Mouse (Mus musculus): ENCODE data around the gene Tnni1.

DNA sequence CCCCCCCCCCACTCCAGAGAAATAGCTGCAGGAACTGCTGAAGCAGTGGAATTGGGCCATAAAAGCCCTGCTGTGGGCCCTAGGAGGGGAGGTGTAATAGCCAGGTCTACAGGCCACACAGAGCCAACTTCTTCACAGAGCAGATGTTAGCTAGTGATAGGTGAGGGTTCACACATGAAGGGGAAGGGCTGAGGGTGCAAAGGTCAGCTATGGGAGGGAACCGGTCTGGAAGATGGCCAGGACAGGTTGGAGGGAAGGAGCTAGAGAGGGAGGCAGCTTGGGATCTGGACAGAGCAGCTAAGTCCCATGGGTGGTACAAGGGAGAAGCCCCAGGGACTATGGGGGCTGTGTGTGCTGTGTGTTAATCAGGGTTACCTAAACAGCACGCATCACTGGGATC is 30.9 kb downstream of the Tnni1 start:
- no peak for TF ChIP-seq POLR2A (IDR thresholded peaks at IDR 0.05; ENCODE audit: insufficient read depth, low read depth, low read length)
- no peak for TF ChIP-seq CTCF (IDR thresholded peaks at IDR 0.05; ENCODE audit: insufficient read depth, low read depth, low read length)

Data from olfactory bulb, adult 2 months (tissue).